Mouse (Mus musculus) CH12.LX (cell line): ENCODE measurements around the gene Gm17268. TPM values are rescaled to one million over a fixed set of nuclear protein-coding genes. Genes with fewer than 3 reads are reported as not detected.

Source experiments
- DNase-seq: peaks from one replicate; pipeline ENCODE4 v3.0.0-alpha.2; 2013; ENCODE audit errors: extremely low read depth
- H3K27ac ChIP-seq: 2 replicates; pipeline ENCODE4 v1.5.1; 2012; ENCODE audit warnings: low read depth, mild to moderate bottlenecking, control low read depth, moderate library complexity; ENCODE audit not compliant: insufficient read depth
- H3K27me3 ChIP-seq: replicated peaks from 2 replicates; pipeline ENCODE3; 2012; ENCODE audit warnings: inconsistent platforms
- H3K36me3 ChIP-seq, 2 experiments: replicated peaks in 1 of 2; 2 replicates each; pipeline versions ENCODE3 to v1.6.1; 2012; ENCODE audit warnings: inconsistent platforms in 1 of 2, low read length in 1 of 2, mild to moderate bottlenecking in 1 of 2, mixed read lengths in 1 of 2, moderate library complexity in 1 of 2; ENCODE audit not compliant: control insufficient read depth in 1 of 2, insufficient read depth in 1 of 2
- H3K4me1 ChIP-seq, 2 experiments: 2 replicates each; pipeline ENCODE4 v1.6.1; 2012; ENCODE audit warnings: inconsistent platforms in 1 of 2, moderate library complexity in 1 of 2; ENCODE audit not compliant: insufficient read depth in 2 of 2, control insufficient read depth in 1 of 2
- H3K4me2 ChIP-seq: 2 replicates; pipeline ENCODE4 v1.6.1; 2012; ENCODE audit warnings: low read depth, mild to moderate bottlenecking, control low read depth; ENCODE audit not compliant: poor library complexity, insufficient read depth, severe bottlenecking
- H3K4me3 ChIP-seq, 3 experiments: fragments of 150-350 bp in 1 of 3; sonication (generic) in 1 of 3; replicated peaks in 1 of 3; 2 replicates each; pipeline versions ENCODE3 to v1.5.1; 2011 to 2012; ENCODE audit warnings: low read depth in 2 of 3, low read length in 2 of 3, mild to moderate bottlenecking in 2 of 3, moderate library complexity in 2 of 3, control low read depth in 1 of 3, improper control_type of control experiment in 1 of 3, inconsistent platforms in 1 of 3, mixed read lengths in 1 of 3; ENCODE audit not compliant: poor library complexity in 1 of 3
- H3K79me2 ChIP-seq: replicated peaks from 2 replicates; pipeline ENCODE4 v1.6.1; 2012; ENCODE audit warnings: mild to moderate bottlenecking, moderate library complexity; ENCODE audit not compliant: control insufficient read depth, poor library complexity, insufficient read depth, severe bottlenecking; ENCODE audit errors: extremely low read depth
- H3K9ac ChIP-seq: 2 replicates; pipeline ENCODE4 v1.6.1; 2012; ENCODE audit warnings: low read depth, mild to moderate bottlenecking, control low read depth, moderate library complexity; ENCODE audit not compliant: insufficient read depth
- H3K9me3 ChIP-seq: replicated peaks from 2 replicates; pipeline ENCODE3; 2012; ENCODE audit warnings: low read length, inconsistent platforms, mixed read lengths
- BHLHE40 ChIP-seq: IDR thresholded peaks from 2 replicates; pipeline ENCODE4 v1.6.1; 2011; ENCODE audit warnings: mild to moderate bottlenecking, low read depth, low read length, improper control_type of control experiment
- CHD1 ChIP-seq: IDR thresholded peaks from 2 replicates; pipeline ENCODE4 v1.6.1; 2012; ENCODE audit warnings: low read depth, low read length, improper control_type of control experiment, inconsistent platforms
- CHD2 ChIP-seq: IDR thresholded peaks from 2 replicates; pipeline ENCODE4 v1.6.1; 2011; ENCODE audit warnings: low read length, improper control_type of control experiment
- CTCF ChIP-seq, 2 experiments: IDR thresholded peaks in 1 of 2; conservative IDR thresholded peaks in 1 of 2; 2 replicates each; pipeline ENCODE4 v1.5.1; 2011 to 2012; ENCODE audit warnings: low read depth in 2 of 2, low read length in 2 of 2, improper control_type of control experiment in 1 of 2, inconsistent platforms in 1 of 2, mild to moderate bottlenecking in 1 of 2, moderate library complexity in 1 of 2
- E2F4 ChIP-seq: IDR thresholded peaks from 2 replicates; pipeline ENCODE4 v1.6.1; 2011; ENCODE audit warnings: low read depth, low read length, improper control_type of control experiment; ENCODE audit not compliant: insufficient replicate concordance
- EP300 ChIP-seq: IDR thresholded peaks from 2 replicates; pipeline ENCODE4 v1.6.1; 2011; ENCODE audit warnings: low read length, improper control_type of control experiment
- IRF4 ChIP-seq: IDR thresholded peaks from 2 replicates; pipeline ENCODE4 v1.6.1; 2014; ENCODE audit warnings: low read depth, mild to moderate bottlenecking, inconsistent platforms, low read length, improper control_type of control experiment
- JUND ChIP-seq: conservative IDR thresholded peaks from 2 replicates; pipeline ENCODE4 v1.6.1; 2011; ENCODE audit warnings: low read depth, low read length, improper control_type of control experiment
- KAT2A ChIP-seq: IDR thresholded peaks from 2 replicates; pipeline ENCODE4 v1.6.1; 2012; ENCODE audit warnings: low read length, improper control_type of control experiment, inconsistent platforms; ENCODE audit not compliant: insufficient replicate concordance
- MAX ChIP-seq: IDR thresholded peaks from 2 replicates; pipeline ENCODE4 v1.6.1; 2011; ENCODE audit warnings: low read length, improper control_type of control experiment
- MEF2A ChIP-seq: IDR thresholded peaks from 2 replicates; pipeline ENCODE4 v1.6.1; 2014; ENCODE audit warnings: low read depth, mild to moderate bottlenecking, inconsistent platforms, low read length, improper control_type of control experiment, borderline replicate concordance
- POLR2AphosphoS2 ChIP-seq: IDR thresholded peaks from 2 replicates; pipeline ENCODE4 v1.6.1; 2011; ENCODE audit warnings: low read depth, low read length, improper control_type of control experiment
- SIN3A ChIP-seq: IDR thresholded peaks from 2 replicates; pipeline ENCODE4 v1.6.1; 2012; ENCODE audit warnings: low read length, improper control_type of control experiment, inconsistent platforms
- ZKSCAN1 ChIP-seq: IDR thresholded peaks from 2 replicates; pipeline ENCODE4 v1.6.1; 2012; ENCODE audit warnings: low read depth, inconsistent platforms, low read length, improper control_type of control experiment, borderline replicate concordance
- ZNF384 ChIP-seq: IDR thresholded peaks from 2 replicates; pipeline ENCODE4 v1.6.1; 2012; ENCODE audit warnings: low read depth, low read length, improper control_type of control experiment, inconsistent platforms
- dilution Hi-C: fragments of 300-500 bp; cut with MboI; formaldehyde crosslinking; loops from 2 replicates; pipeline ENCODE4 v1.14.3; 2020; ENCODE audit warnings: low sequenced_read_pairs; ENCODE audit not compliant: extremely low pct_unique_long_range_greater_than_20kb, extremely low pct_ligation_motif_present
- in situ Hi-C: fragments of 300-500 bp; cut with MboI; formaldehyde crosslinking; loops from 3 replicates; pipeline ENCODE4 v1.14.3; 2019; ENCODE audit warnings: low sequenced_read_pairs, low pct_ligation_motif_present, low pct_unique_long_range_greater_than_20kb, mixed read lengths
- polyA plus RNA-seq: library from polyadenylated mRNA; unstranded; fragments of >175 nt; gene quantifications from 2 replicates; pipeline ENCODE4 v1.2.1, GENCODE M21; 2012; ENCODE audit warnings: low read depth; ENCODE audit not compliant: insufficient read length
- total RNA-seq, 2 experiments: library from RNA; depleted of rRNA; stranded (reverse); fragments of 300-350 nt in 1 of 2; fragments of >200 nt in 1 of 2; gene quantifications; 2 replicates each; pipeline ENCODE4 v1.2.3; 2012 to 2014

Gene Gm17268
- total and polyA plus RNA-seq, 3 experiments, result not detected

- no peaks in the 10 kb centered on the region for H3K9me3 ChIP-seq
- no peak overlapping the region for H3K4me2 ChIP-seq
- in situ Hi-C loops, result no loop called here
- no peak for TF ChIP-seq POLR2AphosphoS2
- TF ChIP-seq MAX, result no peak
- no peak for TF ChIP-seq ZKSCAN1
- no peak for TF ChIP-seq CHD1
- TF ChIP-seq CHD2, result no peak
- TF ChIP-seq ZNF384, result no peak
- no peak for TF ChIP-seq SIN3A
- no peak for TF ChIP-seq E2F4
- TF ChIP-seq, all 38 proteins: peak for 0
- no peak for DNase-seq
- dilution Hi-C loops, result no loop called here
- no peak overlapping the region for H3K4me3 ChIP-seq
- H3K36me3 ChIP-seq, result no peaks in the 10 kb centered on the region
- peaks cover 42% of the 10 kb centered on the region for H3K27me3 ChIP-seq
- no peaks in the 10 kb centered on the region for H3K79me2 ChIP-seq
- H3K9ac ChIP-seq, result no peak overlapping the region
- no peaks in the 10 kb centered on the region for H3K4me1 ChIP-seq
- no peak overlapping the region for H3K27ac ChIP-seq
Measured at GRCm38 (mm10) chr11:82030171-82030570, 8.2 kb downstream of the Gm17268 start.

GRCm38 (mm10) chr11:82023769-82024168, 14.6 kb downstream of the Gm17268 start:
- in situ Hi-C loops (no loop called here), dilution Hi-C loops (no loop called here)
- H3K9ac ChIP-seq, result no peak overlapping the region
- no peak for DNase-seq
- no peak overlapping the region for H3K4me3 ChIP-seq
- no peaks in the 10 kb centered on the region for H3K79me2 ChIP-seq
- TF ChIP-seq KAT2A (no peak), CTCF (conservative IDR thresholded peaks at IDR 0.05 in 1 of 2, IDR thresholded peaks at IDR 0.05 in 1 of 2; ENCODE audit: low read depth in 2 of 2, low read length in 2 of 2) (no peak)
- H3K4me2 ChIP-seq, result no peak overlapping the region
- peaks cover 8 to 43% of the 10 kb centered on the region in 2 experiments; a peak in 3 of 4 replicates for H3K4me1 ChIP-seq
- H3K9me3 ChIP-seq, result no peaks in the 10 kb centered on the region
- peaks cover 16% of the 10 kb centered on the region for H3K27me3 ChIP-seq
- H3K27ac ChIP-seq, result no peak overlapping the region
- no peaks in the 10 kb centered on the region for H3K36me3 ChIP-seq

GRCm38 (mm10) chr11:82022504-82023056, 15.8 kb downstream of the Gm17268 start:
- Histone ChIP-seq H3K27me3 (peaks cover 10% of the 10 kb centered on the region), H3K9me3 (no peaks in the 10 kb centered on the region), H3K9ac (no peak overlapping the region), H3K79me2 (no peaks in the 10 kb centered on the region), H3K36me3 (no peaks in the 10 kb centered on the region), H3K4me1 (peaks cover 8 to 50% of the 10 kb centered on the region in 2 experiments; a peak in 3 of 4 replicates), H3K4me2 (no peak overlapping the region), H3K27ac (no peak overlapping the region), H3K4me3 (no peak overlapping the region)
- in situ Hi-C loops, result no loop called here
- peak; percentile 50; the same call in 1 of the 2 replicates for TF ChIP-seq IRF4
- TF ChIP-seq MEF2A, result peak; percentile 65; the same call in 1 of the 2 replicates
- no peak for TF ChIP-seq BHLHE40
- TF ChIP-seq JUND, result no peak
- TF ChIP-seq EP300, result peak; percentile 67
- TF ChIP-seq POLR2AphosphoS2, result no peak
- dilution Hi-C loops, result no loop called here
- DNase-seq, result no peak
